Mouse (Mus musculus) kidney, postnatal 36 days (tissue): ENCODE data around the gene Zranb3.
"Not testable (repeated sequence)": the region's sequence is repeated elsewhere in the genome, so short reads cannot be mapped to it uniquely, and the experiment has no call there.

Source experiments
- DNase-seq, 2 experiments: peaks; one replicate each; pipeline ENCODE4 v3.0.0; 2021 to 2022; ENCODE audit warnings: mixed read lengths in 2 of 2

Zranb3 gene

GRCm38 (mm10) chr1:128060655-128061344, 42.0 kb downstream of the Zranb3 start:
- DNase-seq = no peak

GRCm38 (mm10) chr1:128058625-128059024, 44.2 kb downstream of the Zranb3 start:
- no peak for DNase-seq

GRCm38 (mm10) chr1:128057269-128057668, 45.6 kb downstream of the Zranb3 start:
- DNase-seq = no peak

DNA sequence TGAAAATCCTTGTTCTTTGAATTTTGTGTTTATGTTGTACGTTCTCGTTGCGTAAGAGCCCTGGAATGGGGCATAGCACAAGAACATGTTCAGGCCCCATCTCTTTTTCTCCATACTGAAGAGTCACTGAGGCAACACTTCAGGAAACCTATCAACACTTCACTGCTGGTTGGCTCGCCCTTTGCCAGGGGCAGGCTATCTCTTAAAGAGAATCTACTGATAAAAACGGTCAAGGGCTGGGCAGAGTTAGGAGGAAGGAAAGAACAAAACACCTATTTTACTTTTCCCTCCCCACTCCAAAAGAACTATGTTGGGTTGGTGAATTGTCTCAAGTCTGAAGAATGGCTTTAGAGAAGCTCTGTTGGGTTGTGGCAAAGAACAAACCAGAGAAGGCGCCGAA, 55.9 kb downstream of the Zranb3 start:
- DNase-seq = no peak

DNA sequence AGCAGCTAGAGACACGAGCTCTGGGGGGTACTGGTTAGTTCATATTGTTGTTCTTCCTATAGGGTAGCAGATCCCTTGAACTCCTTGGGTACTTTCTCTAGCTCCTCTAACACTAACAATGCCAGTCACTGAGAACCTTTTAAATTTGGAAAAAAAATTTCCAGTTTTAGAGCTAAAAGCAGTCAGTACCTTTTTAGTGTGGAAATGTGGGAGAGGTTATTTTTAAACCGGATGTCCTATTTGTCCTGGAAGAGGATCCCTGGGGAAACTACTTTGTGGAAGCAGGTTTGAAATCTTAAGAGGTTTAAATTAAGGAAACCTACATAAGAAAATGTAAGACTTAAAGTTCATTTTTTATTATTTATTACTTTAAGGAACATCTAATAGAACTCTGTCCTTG, 56.4 kb downstream of the Zranb3 start:
- DNase-seq = no peak

DNA sequence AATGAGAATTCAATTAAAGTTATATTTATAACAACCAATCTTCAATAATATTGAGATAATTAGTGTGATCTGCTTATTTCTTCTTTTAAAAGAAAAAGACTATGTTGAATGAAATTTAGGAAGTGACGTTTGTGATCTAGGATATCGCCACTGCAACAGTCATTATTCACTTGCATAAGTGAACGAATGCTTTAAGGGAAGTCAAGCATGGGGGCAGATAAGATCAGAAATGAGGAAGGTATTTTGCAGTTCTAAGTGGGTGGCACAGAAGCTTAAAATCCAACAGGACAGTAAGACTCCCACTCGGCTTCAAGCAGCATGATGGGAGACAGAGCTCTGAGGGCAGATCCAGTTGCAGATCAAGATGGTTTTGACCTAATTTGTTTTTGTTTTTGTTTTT, 58.7 kb downstream of the Zranb3 start:
- DNase-seq = no peak

- DNase-seq = peak; percentile 13 to 17
These were observed 66.6 kb downstream of the Zranb3 start for GRCm38 (mm10) chr1:128036296-128036695.

GRCm38 (mm10) chr1:128032123-128032522, 70.7 kb downstream of the Zranb3 start:
- no peak for DNase-seq

GRCm38 (mm10) chr1:128031524-128031923, 71.3 kb downstream of the Zranb3 start:
- no peak for DNase-seq

- DNase-seq = no peak
These were observed 78.3 kb downstream of the Zranb3 start for GRCm38 (mm10) chr1:128024363-128025114.

DNA sequence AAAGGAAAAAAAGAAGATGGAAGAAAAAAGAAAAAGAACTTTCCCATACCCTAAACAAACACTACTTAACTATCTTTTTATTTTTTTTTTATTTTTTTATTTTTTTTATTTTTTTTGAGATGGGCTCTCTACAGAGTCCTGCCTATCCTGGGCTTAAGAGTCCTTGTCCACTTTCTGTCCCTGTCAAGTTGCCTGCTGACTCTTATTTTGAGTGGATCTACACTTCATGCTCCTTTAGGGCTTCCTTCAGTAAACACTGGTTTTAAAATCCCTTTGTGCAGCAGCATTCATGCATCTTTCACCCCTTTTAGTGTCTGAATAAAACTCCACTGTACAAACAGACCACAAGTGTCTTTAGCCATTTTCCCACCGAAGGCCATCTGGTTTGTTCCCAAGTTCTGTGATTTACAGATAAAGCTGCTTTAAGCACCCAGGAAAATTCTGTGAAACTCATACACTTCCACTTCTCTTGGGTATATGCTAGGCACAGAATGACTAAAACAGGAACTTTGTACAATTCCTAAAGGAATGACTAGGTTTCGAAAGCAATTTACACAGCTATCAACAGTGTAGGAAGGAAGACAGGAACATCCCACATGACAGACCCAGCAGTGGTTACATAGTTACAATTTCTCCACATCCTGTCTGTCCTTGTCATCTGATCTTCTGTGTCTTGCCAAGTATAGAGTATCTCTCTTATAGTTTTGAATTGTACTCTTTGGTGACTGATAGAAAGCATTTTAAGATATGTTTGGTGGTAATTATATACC, 82.7 kb downstream of the Zranb3 start:
- no peak for DNase-seq

GRCm38 (mm10) chr1:128016035-128016492, 86.8 kb downstream of the Zranb3 start:
- DNase-seq = no peak

DNA sequence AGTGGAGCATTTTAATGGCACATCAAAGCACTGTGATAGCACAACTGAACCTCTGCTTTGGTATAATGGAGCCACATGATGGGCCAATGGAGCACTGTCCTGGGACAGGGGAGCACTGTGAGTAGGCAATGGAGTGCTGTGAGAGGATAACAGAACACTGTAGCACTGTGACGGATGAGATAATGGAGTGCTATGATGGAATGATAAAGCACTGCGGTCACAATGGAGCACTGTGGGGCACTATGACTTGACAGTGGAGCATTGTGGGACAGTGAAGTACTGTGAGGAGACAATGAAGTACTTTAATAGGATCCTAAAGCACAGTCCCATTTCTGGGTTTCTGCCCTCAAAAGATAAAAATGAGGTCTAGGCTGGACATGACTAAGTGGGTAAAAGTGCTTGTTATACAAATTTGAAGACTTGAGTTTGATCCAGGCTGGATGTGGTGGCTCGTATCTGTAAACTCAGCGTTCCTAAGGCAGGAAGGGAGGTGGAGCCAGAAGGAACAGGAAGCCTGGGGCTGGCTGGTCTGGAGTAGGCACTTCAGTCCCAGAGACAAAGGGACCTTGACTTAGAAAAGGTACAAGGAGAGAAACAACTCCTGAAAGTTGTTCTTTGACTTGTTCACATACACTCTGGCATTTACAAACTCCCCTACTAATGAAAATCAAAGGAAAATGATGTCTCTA, 89.0 kb downstream of the Zranb3 start:
- DNase-seq = no peak

DNA sequence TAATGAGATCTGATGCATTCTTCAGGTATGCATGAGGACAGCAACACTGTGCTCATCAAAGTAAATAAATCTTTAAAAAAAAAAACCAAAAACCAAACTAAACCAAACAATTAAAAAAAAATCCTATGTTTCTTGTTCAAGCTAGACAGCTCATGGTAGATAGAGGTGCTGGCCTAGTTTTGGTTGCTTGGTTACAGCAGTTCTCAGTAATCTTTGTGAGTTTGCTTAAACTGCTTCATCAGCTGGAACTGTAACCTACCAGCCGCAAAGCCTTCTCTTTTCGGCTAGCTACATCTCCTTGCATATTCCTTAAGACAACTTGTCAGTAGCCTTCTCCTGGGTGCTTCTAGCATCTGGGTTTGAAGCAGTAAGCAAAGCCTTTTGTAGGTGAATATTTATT, 93.1 kb downstream of the Zranb3 start:
- DNase-seq = no peak

GRCm38 (mm10) chr1:128006042-128006600, 96.7 kb downstream of the Zranb3 start:
- DNase-seq = not testable (repeated sequence)

GRCm38 (mm10) chr1:128004371-128004720, 98.5 kb downstream of the Zranb3 start:
- no peak for DNase-seq

DNA sequence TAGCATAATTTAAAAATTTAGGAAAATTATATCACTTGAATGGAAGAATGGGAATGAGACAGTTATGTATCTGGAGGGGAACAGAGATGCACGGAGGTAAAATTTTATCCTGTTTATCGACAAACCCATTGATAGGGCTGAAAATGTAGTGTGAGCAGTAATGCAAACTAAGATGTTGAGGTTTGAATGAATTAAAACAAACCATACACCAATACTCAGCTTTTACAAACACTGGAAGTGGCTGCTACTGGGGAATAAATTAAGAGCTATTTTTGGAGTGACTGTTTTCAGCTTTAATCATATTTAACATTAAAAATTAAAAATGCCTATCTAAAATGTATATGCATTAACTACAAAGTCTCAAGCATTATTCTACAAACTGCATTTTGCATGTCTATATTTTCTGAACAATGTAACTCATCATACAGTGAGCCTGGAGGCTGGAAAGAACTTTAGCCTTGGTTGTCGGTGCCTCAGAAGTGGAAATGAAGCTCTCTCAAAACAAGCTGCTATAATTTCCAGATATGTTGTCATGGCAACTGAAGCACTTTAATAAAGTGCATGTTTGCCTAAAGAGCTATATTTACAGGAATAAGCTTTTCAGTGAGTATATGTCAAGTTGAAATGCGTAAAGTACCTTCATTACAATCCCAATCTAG, 99.0 kb downstream of the Zranb3 start:
- no peak for DNase-seq

GRCm38 (mm10) chr1:128002159-128002558, 100.7 kb downstream of the Zranb3 start:
- no peak for DNase-seq

- DNase-seq = not testable (repeated sequence)
These were observed 101.9 kb downstream of the Zranb3 start for GRCm38 (mm10) chr1:128000931-128001330.

GRCm38 (mm10) chr1:127993892-127994291, 109.0 kb downstream of the Zranb3 start:
- DNase-seq = no peak

DNA sequence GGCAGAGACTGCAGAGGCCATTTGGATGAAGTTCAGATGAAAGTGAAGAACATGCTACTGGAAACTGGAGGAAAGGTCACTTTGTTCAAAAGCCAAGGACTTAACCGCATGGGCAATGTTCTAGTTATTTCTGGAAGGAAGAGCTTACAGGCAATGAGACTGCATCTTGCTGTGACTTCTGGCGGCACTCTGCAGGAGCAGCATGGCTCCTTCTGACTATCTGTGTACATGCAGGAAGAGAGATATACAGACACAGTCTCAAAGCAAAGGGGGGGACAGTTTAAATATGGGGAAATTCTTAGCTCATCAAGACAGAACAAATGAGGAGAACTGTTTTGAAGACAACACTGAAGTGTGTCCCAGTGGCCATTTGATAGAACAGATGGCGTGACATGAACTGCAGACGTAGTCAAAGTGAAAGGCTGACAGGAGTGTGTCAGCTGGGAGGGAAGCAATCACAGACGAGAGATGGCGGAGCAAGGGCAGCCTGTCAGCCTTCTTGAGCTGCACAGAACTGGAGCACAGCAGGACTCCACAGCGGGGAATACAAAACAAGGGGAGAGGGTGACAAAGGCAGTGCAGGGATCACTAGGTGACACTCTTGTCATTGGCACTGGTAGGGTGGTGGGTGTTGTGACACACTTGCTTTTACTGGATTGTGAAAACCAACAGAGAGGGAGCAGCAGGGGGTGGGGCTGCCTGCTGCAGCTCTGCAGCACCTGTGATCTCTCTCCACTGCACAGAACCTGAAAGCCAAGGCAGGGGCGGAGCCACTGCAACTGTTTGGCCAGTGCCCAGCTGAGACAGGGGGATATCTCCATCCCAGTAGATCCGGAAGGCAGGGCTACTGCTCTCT, 112.7 kb downstream of the Zranb3 start:
- DNase-seq = peak; percentile 41 to 73
